Mouse (Mus musculus) G1E (cell line): ENCODE data around the gene Phtf2. TPM values are rescaled to one million over a fixed set of nuclear protein-coding genes. Genes with fewer than 3 reads are reported as not detected.
"Not testable (repeated sequence)": the region's sequence is repeated elsewhere in the genome, so short reads cannot be mapped to it uniquely, and the experiment has no call there.

Experiments used
- ATAC-seq: 2 replicates; pipeline ENCODE4 v1.8.0; 2016; ENCODE audit warnings: mild to moderate bottlenecking; ENCODE audit not compliant: insufficient number of reproducible peaks, poor library complexity, low FRiP score, severe bottlenecking; ENCODE audit errors: extremely low read depth
- DNase-seq: peaks from one replicate; pipeline ENCODE4 v3.0.0; 2012; ENCODE audit warnings: low spot score
- H3K27me3 ChIP-seq: 2 replicates; pipeline ENCODE4 v1.6.1; 2012; ENCODE audit warnings: mild to moderate bottlenecking, low read length, inconsistent platforms; ENCODE audit not compliant: insufficient read depth
- H3K36me3 ChIP-seq: replicated peaks from 2 replicates; pipeline ENCODE3; 2012; ENCODE audit warnings: mild to moderate bottlenecking, inconsistent platforms
- H3K4me1 ChIP-seq: 2 replicates; pipeline ENCODE4 v1.6.1; 2012; ENCODE audit warnings: low read depth, low read length, inconsistent platforms, mixed read lengths; ENCODE audit not compliant: insufficient read depth
- H3K4me3 ChIP-seq: 2 replicates; pipeline ENCODE4 v1.5.1; 2012; ENCODE audit warnings: low read depth, mild to moderate bottlenecking, inconsistent platforms, low read length, moderate library complexity, mixed read lengths
- H3K9me3 ChIP-seq: replicated peaks from 2 replicates; pipeline ENCODE4 v1.6.1; 2012; ENCODE audit warnings: inconsistent platforms
- CTCF ChIP-seq: IDR thresholded peaks from 2 replicates; pipeline ENCODE4 v1.5.1; 2012; ENCODE audit warnings: low read depth, low read length, inconsistent platforms, mixed read lengths
- GATA1 ChIP-seq: IDR thresholded peaks from 2 replicates; pipeline ENCODE4 v1.6.1; 2012; ENCODE audit warnings: borderline replicate concordance, low read length, inconsistent platforms, mixed read lengths
- GATA2 ChIP-seq: IDR thresholded peaks from 2 replicates; pipeline ENCODE4 v1.6.1; 2012; ENCODE audit warnings: low read depth, low read length, inconsistent platforms, borderline replicate concordance
- POLR2AphosphoS5 ChIP-seq: IDR thresholded peaks from 2 replicates; pipeline ENCODE4 v1.6.1; 2012; ENCODE audit warnings: low read depth, low read length, inconsistent platforms; ENCODE audit not compliant: insufficient replicate concordance
- TAL1 ChIP-seq: conservative IDR thresholded peaks from 2 replicates; pipeline ENCODE4 v1.6.1; 2012; ENCODE audit warnings: low read depth, low read length, inconsistent platforms, mixed read lengths
- polyA plus RNA-seq: library from polyadenylated mRNA; stranded (reverse); fragments of >175 nt; gene quantifications from 2 replicates; pipeline ENCODE4 v1.2.3, GENCODE M21; 2012
- total RNA-seq, 2 experiments: library from RNA; stranded (forward) in 1 of 2; stranded (reverse) in 1 of 2; fragments of 200-1000 nt in 1 of 2; fragments of >200 nt in 1 of 2; fragmentation: Nextera tagmentation in 1 of 2; gene quantifications; 2 replicates each; pipeline ENCODE4 v1.2.3; 2014 to 2017

The Phtf2 gene
- total and polyA plus RNA-seq, 3 experiments = 5.8 to 43.5 (median 43.3) TPM

DNA sequence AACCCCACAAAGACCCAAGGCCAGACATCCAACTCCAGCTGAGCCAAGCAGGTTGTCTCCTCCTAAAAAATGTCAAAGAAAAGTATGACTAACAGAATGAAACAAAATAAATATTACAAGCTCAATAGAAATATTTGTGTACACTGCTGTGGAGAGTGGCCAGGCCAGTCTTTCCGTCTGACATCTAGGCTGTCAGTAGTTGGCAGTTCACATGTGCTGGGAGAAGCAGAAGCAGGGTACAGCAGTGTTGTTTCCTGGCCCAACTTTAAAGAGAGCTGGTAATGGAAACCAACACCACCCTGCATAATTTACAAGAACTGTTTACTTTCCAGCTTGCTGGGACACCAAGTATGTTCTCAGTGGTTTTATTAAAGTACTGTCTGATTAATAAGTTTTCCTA, 60.3 kb downstream of the Phtf2 start:
- TF ChIP-seq CTCF = no peak
- no peak for TF ChIP-seq GATA1
- no peak for DNase-seq
- no peak for ATAC-seq
- Histone ChIP-seq H3K9me3 (no peaks in the 10 kb centered on the region), H3K36me3 (peaks cover 26% of the 10 kb centered on the region), H3K4me1 (peaks cover 36% of the 10 kb centered on the region), H3K27me3 (no peaks in the 10 kb centered on the region), H3K4me3 (no peak overlapping the region)

DNA sequence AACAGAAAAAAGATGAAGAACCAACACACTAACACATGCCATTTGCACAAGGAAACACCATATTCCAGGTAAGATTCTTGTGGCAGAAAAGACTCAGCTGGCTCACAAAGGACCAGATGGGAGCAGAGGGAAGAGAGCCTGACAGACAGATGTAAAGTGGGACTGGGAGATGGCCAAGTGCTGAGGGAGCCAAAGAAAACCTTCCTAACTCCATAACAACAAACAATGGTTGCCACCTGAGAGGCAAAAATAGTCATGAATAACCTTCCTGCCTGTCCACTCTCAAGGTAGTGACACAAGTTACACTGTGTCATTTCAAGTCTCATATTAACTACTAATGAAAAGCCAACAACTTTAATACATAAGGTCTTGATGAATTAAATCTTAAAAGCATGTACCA, 60.8 kb downstream of the Phtf2 start:
- H3K27me3 ChIP-seq = no peaks in the 10 kb centered on the region
- H3K4me1 ChIP-seq = peaks cover 40% of the 10 kb centered on the region
- ATAC-seq (no peak), DNase-seq (no peak)
- TF ChIP-seq TAL1 (no peak), POLR2AphosphoS5 (no peak), GATA1 (no peak), GATA2 (no peak), CTCF (no peak)
- H3K36me3 ChIP-seq = peaks cover 26% of the 10 kb centered on the region
- no peaks in the 10 kb centered on the region for H3K9me3 ChIP-seq
- no peak overlapping the region for H3K4me3 ChIP-seq

DNA sequence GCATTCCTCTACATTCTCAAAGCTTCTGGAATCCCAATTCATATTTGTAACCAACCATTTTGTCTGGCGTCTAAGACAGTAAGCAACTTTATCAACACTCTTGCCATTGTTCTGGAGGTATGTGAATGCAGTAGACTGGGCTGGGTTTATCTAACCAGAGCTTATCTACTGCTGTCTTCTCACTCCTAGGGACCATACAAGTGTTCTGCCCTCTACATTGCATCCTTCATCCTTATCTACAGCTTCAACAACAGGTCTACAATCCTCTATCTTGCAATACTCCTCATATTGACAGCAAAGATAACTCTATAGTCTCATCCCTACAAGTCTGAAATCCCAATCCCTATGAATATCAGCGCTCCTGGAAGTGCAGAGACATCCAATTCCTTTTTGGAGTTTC, 66.8 kb downstream of the Phtf2 start:
- 0 out of 2 replicates have a peak, but pooled peaks have one; percentile 12 for TF ChIP-seq TAL1
- no peak for TF ChIP-seq GATA2
- ATAC-seq (peak; percentile 58), DNase-seq (no peak)
- Histone ChIP-seq H3K36me3 (peaks cover 17% of the 10 kb centered on the region), H3K27me3 (no peaks in the 10 kb centered on the region), H3K9me3 (no peaks in the 10 kb centered on the region), H3K4me3 (peak overlapping the region; percentile 16; the same call in 1 of the 2 replicates), H3K4me1 (peaks cover 75% of the 10 kb centered on the region)

DNA sequence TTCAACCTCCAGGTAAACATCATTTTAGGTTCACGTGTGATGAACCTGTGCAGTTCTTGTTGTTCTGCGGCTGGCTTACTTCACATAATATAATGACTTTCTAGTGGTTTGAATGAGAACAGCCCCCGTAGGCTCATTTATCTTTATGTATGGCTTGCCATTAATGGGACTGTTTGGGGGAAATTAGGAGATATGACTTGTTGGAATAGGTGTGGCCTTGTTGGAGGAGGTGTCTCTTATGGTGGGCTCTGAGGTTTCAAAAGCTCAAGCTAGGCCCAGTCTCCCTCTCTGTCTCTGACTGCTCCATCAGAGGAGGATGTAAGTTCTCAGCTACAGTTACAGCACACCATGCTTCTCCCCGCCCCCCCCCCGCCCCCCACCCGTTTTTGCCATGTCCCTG, 71.5 kb downstream of the Phtf2 start:
- no peak overlapping the region for H3K4me3 ChIP-seq
- H3K27me3 ChIP-seq = no peaks in the 10 kb centered on the region
- no peaks in the 10 kb centered on the region for H3K9me3 ChIP-seq
- TF ChIP-seq GATA2 = no peak
- no peak for TF ChIP-seq GATA1
- TF ChIP-seq POLR2AphosphoS5 = no peak
- no peak for TF ChIP-seq TAL1
- no peak for TF ChIP-seq CTCF
- no peak for DNase-seq
- peaks cover 44% of the 10 kb centered on the region for H3K36me3 ChIP-seq
- H3K4me1 ChIP-seq = peaks cover 47% of the 10 kb centered on the region
- ATAC-seq = no peak

DNA sequence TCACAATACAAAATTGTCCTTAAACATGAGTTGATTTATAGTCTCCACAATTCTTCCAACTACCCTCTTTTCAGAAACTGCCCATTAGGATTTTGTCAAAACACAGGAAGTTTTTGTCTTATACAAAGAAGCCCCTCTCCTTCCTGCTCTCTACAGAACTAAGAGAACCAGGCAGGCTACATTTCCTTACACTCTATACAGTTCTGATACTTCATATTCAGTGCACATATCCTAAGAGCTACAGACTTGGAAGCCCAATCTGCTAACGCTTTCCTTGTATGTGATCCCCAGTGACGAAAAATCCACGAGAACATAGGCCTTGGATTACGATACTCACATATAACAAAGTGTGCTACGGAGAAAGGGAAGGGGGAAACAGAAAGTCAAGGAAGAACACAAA, 86.0 kb downstream of the Phtf2 start:
- no peak for TF ChIP-seq GATA2
- Histone ChIP-seq H3K36me3 (peaks cover 66% of the 10 kb centered on the region), H3K9me3 (no peaks in the 10 kb centered on the region), H3K4me3 (no peak overlapping the region), H3K27me3 (no peaks in the 10 kb centered on the region), H3K4me1 (peaks cover 2% of the 10 kb centered on the region; the same call in 1 of the 2 replicates)
- DNase-seq = no peak
- ATAC-seq = no peak

DNA sequence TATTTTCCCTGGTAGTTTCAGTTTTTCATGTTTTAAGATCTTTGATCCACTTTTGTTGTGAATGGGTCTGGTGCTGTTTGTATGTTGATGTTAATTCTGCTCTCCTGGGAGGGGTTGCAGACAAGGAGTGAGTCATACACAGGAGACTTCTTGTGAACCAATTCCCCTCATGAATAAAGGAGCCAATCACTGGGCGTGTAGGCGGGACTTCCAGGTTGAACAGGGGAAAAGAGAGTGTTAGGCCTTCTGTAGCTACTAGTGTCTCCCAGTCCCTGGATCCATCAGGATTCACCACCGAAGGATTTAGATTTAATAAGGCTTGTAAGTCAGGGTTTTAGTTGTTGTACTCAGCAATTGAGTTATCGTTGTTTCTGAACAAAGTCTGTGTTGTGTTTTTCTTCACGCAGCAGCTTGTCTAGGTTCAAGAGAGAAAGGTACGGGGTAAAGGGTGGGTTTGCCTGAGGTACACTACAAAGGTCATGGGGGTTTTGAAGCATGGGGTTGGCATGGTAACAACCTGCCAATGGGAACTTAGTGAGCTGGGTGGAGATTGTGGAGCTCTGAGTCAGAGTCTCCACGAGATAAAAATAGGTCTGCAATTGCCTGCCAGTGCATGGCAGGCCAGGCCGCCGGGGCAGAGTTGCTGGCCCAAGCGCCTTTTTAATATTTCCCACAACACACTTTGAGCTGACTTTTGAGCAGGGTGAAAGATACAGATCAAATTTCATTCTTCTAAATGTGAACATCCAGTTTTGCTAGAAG, 90.0 kb downstream of the Phtf2 start:
- H3K9me3 ChIP-seq = no peaks in the 10 kb centered on the region
- no peak overlapping the region for H3K4me3 ChIP-seq
- ATAC-seq (no peak), DNase-seq (no peak)
- no peak for TF ChIP-seq TAL1
- TF ChIP-seq GATA2 = no peak
- TF ChIP-seq CTCF = no peak
- TF ChIP-seq POLR2AphosphoS5 = no peak
- no peak for TF ChIP-seq GATA1
- H3K36me3 ChIP-seq = peaks cover 72% of the 10 kb centered on the region
- H3K4me1 ChIP-seq = no peaks in the 10 kb centered on the region; the same call in 1 of the 2 replicates
- no peaks in the 10 kb centered on the region for H3K27me3 ChIP-seq

DNA sequence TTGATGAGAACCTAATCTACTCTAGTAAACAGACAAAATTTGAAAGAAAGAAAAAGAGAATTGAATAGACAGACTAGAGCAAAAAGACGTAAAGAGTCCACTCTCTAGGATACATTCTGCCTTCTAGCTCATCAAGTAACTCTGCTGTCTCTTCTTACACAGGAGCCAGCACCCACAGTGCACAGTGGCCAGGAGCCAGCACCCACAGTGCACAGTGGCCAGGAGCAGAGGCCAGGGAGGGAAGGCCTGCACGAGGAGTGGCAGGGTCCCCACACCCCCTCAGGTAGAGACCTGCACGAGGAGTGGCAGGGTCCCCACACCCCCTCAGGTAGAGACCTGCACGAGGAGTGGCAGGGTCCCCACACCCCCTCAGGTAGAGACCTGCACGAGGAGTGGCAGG, 95.5 kb downstream of the Phtf2 start:
- ATAC-seq, H3K9me3 ChIP-seq, H3K27me3 ChIP-seq, DNase-seq, H3K4me3 ChIP-seq, H3K4me1 ChIP-seq: not testable (repeated sequence)
- peaks cover 68% of the 10 kb centered on the region for H3K36me3 ChIP-seq
